Mouse (Mus musculus): ENCODE data around the gene Tmem176a. TPM values are rescaled to one million over a fixed set of nuclear protein-coding genes. Genes with fewer than 3 reads are reported as not detected.

The Tmem176a gene
- polyA plus RNA-seq, 1 experiment = 11.0 TPM

DNA sequence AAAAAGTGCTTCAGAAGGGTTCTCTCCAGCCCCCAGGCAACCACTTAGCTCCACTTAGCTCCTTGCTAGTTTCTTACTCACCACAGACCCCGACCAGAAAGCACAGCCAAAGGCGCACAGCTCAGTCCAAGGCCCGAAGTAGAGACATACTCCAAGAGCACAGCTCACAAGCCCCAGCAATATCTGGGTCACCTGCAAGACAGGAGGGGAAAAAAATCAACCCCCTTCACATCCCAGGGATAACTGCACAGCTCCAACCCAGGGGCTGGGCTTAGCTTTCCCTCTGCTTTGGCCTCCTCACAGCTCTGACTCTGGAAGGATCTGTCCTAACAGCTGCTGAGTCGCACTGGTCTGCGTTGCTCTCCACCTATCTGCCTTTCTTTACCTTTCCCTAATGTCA lies 4.6 kb upstream of the Tmem176a start:
- DNase-seq = no peak
- H3K4me3 ChIP-seq (replicated peaks; ENCODE audit: insufficient read depth, low read depth, low read length) = no peak overlapping the region
- no peaks in the 10 kb centered on the region for H3K27me3 ChIP-seq (ENCODE audit: control insufficient read depth, insufficient read depth, low read length)
- WGBS = 89% methylated on average over 5 of the region's 5 CpGs
- TF ChIP-seq POLR2A (IDR thresholded peaks at IDR 0.05; ENCODE audit: borderline replicate concordance, insufficient read depth, low read length) (no peak), CTCF (IDR thresholded peaks at IDR 0.05; ENCODE audit: borderline replicate concordance, insufficient read depth, low read depth, low read length) (no peak)
- no peak overlapping the region for H3K27ac ChIP-seq (ENCODE audit: insufficient read depth, low read length)
- no peaks in the 10 kb centered on the region for H3K4me1 ChIP-seq (ENCODE audit: control insufficient read depth, insufficient read depth, low read length)

DNA sequence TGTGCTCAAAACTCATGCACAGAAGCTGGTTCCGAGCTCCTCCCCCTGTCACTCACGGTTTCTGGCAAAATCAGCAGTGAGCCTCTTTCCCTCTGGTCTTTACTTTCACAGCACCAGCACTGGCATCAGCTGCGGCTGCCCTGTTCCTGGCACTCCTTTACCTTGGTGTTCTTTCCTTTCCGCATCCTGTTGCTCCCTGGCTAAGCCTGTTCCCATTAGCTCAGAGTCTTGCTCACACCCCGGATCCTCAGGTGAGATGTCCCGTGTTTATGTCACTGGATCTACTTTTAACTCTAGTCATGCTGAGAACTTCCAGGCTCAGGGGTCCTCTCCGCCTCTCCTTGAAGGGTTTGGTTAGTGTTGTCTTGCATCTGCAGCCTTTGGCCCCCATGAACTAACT lies 3.2 kb upstream of the Tmem176a start:
- peaks cover 4% of the 10 kb centered on the region for H3K4me1 ChIP-seq (ENCODE audit: control insufficient read depth, insufficient read depth, low read length)
- 72% methylated on average over 7 of the region's 7 CpGs for WGBS
- H3K27me3 ChIP-seq (ENCODE audit: control insufficient read depth, insufficient read depth, low read length) = no peaks in the 10 kb centered on the region
- H3K27ac ChIP-seq (ENCODE audit: insufficient read depth, low read length) = no peak overlapping the region
- DNase-seq = no peak
- H3K4me3 ChIP-seq (replicated peaks; ENCODE audit: insufficient read depth, low read depth, low read length) = no peak overlapping the region
- TF ChIP-seq POLR2A (IDR thresholded peaks at IDR 0.05; ENCODE audit: borderline replicate concordance, insufficient read depth, low read length) (no peak), CTCF (IDR thresholded peaks at IDR 0.05; ENCODE audit: borderline replicate concordance, insufficient read depth, low read depth, low read length) (no peak)

DNA sequence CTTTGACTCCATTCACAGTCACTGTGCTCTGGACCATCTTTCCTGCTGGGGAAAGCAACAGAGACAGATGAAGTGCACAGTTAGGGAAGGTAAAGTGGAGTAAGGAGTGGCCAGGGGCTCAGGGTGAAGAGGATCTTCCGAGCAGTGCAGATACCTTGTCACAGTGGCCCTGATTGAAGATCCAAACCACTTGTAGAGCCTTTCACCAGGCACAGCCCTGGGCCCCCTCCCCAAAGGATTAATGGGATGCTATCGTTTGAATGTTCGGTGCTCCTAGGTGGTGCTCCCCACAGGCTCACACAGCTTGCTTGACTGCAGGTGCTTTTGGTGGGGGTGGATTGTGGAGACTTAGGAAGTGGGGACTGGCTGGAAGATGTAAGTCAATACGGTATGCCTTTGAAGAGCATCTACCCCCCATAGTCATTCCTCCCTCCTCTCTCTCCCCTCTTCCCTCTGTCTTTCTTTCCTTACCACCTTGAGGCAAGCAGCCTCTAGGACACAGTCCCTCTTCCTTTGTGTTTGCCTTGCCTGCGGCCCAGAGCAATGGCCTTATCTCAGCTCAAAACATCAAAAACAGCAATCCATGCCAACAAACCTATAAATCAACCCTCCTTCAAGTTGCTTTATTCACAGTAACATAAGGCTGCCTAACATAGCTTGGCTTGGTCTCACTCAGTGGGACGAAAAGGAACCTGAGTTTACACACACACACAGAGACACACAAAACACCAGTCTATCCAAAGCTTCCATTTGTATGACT lies 2.2 kb upstream of the Tmem176a start:
- Histone ChIP-seq H3K27ac (ENCODE audit: insufficient read depth, low read length) (no peak overlapping the region), H3K4me3 (replicated peaks; ENCODE audit: insufficient read depth, low read depth, low read length) (no peak overlapping the region), H3K27me3 (ENCODE audit: control insufficient read depth, insufficient read depth, low read length) (no peaks in the 10 kb centered on the region), H3K4me1 (ENCODE audit: control insufficient read depth, insufficient read depth, low read length) (peaks cover 4% of the 10 kb centered on the region)
- no peak for DNase-seq
- 73% methylated on average over 6 of the region's 6 CpGs for WGBS
- TF ChIP-seq POLR2A (IDR thresholded peaks at IDR 0.05; ENCODE audit: borderline replicate concordance, insufficient read depth, low read length) (no peak), CTCF (IDR thresholded peaks at IDR 0.05; ENCODE audit: borderline replicate concordance, insufficient read depth, low read depth, low read length) (no peak)

DNA sequence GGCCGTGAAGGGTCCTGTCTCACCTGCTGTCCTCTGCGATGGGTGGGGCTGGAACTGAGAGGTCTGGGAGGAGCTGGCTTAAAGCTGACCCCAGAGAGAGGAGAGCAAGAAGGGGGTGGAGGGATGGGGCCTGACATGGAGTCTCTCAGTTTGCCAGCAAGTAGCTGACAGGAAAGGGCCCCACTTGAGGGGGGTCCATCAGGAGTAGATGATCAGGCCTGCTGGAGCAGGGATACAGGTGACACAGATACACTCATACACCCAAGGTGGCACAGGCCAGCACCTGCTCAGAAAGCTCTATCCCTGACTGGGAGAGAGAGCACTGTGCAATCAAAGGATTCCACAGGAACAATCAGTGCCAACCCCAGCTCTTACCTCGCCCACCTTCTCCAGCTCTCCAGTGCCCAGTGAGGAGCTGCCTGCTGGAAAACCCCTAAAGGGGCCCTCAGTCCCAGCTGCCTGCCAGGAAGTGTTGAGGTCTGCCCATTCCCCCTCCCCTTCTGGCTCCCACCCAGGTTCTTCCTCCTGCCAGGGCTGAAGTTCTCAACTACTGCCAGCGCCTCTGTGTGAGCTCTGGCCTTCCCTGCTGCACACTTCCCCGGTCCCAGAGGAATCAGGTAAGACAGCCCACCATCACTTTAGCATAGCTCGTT lies 380 bp downstream of the Tmem176a start, which contains the start of gene Tmem176b:
Gene Tmem176b (minus strand): TSS at position 524 of the 653 bp plus-strand sequence.
- no peaks in the 10 kb centered on the region for H3K27me3 ChIP-seq (ENCODE audit: control insufficient read depth, insufficient read depth, low read length)
- H3K4me1 ChIP-seq (ENCODE audit: control insufficient read depth, insufficient read depth, low read length) = peaks cover 4% of the 10 kb centered on the region
- peak within 1 kb of the TSS; percentile 2 for H3K4me3 ChIP-seq (replicated peaks; ENCODE audit: insufficient read depth, low read depth, low read length)
- DNase-seq = peak; percentile 41 to 57
- TF ChIP-seq POLR2A (IDR thresholded peaks at IDR 0.05; ENCODE audit: borderline replicate concordance, insufficient read depth, low read length) = no peak
- H3K27ac ChIP-seq (ENCODE audit: insufficient read depth, low read length) = no peak within 1 kb of the TSS
- WGBS = 26% methylated on average over 6 of the region's 6 CpGs

DNA sequence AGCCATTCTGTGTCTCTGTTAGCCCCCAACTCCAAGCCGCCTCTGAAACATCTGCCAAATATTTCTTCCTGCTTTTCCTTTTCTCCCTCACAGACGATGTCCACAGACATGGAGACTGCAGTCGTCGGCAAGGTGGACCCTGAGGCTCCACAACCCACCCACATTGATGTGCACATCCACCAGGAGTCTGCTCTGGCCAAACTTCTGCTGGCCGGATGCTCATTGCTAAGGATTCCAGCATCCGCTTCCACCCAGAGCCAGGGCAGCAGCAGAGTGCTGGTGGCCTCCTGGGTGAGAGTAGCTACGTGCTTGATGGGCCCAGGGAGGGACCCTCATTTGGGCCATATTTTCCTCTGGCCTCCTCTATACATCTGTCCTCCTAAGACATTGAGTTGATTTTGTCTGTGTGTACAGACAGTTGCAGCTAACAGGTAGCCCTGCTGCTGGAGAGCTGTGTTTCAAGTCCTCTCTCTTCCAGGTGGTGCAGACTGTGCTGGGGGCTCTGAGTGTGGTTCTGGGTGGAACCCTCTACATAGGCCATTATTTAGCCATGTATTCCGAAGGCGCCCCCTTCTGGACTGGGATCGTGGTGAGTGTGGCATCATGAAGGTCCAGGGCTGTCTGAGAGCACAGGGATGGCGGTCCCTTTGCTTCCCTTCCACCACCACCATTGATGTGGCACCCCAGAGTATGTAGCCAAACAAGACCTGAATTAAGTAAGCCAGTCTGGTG lies 1.6 kb downstream of the Tmem176a start:
- Histone ChIP-seq H3K4me3 (replicated peaks; ENCODE audit: insufficient read depth, low read depth, low read length) (no peak overlapping the region), H3K27me3 (ENCODE audit: control insufficient read depth, insufficient read depth, low read length) (no peaks in the 10 kb centered on the region), H3K27ac (ENCODE audit: insufficient read depth, low read length) (no peak overlapping the region), H3K4me1 (ENCODE audit: control insufficient read depth, insufficient read depth, low read length) (peaks cover 4% of the 10 kb centered on the region)
- 64% methylated on average over 11 of the region's 11 CpGs for WGBS
- DNase-seq = no peak
- TF ChIP-seq POLR2A (IDR thresholded peaks at IDR 0.05; ENCODE audit: borderline replicate concordance, insufficient read depth, low read length) (no peak), CTCF (IDR thresholded peaks at IDR 0.05; ENCODE audit: borderline replicate concordance, insufficient read depth, low read depth, low read length) (no peak)

DNA sequence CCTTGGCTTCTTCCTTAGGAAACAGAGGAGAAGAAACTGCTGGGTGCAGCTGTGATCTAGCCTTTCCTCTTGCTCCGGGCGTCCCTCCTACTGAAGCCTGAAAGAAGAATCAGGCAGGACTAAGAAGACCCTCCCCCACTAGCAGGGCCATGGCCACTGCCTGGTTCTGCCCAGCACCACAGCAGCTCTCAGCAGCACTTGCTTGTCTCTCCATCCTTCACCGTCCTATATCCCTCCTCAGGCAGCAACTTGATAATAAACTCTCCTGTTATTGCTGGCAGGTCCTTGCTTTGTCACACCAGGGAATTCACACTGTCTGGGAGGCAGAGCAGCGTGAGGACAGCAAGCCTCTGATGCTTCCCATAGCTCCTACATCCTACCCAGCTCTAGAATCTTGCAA lies 4.4 kb downstream of the Tmem176a start:
- no peak for TF ChIP-seq POLR2A (IDR thresholded peaks at IDR 0.05; ENCODE audit: borderline replicate concordance, insufficient read depth, low read length)
- no peak for TF ChIP-seq CTCF (IDR thresholded peaks at IDR 0.05; ENCODE audit: borderline replicate concordance, insufficient read depth, low read depth, low read length)
- DNase-seq = no peak
- Histone ChIP-seq H3K27me3 (ENCODE audit: control insufficient read depth, insufficient read depth, low read length) (no peaks in the 10 kb centered on the region), H3K27ac (ENCODE audit: insufficient read depth, low read length) (no peak overlapping the region), H3K4me3 (replicated peaks; ENCODE audit: insufficient read depth, low read depth, low read length) (no peak overlapping the region), H3K4me1 (ENCODE audit: control insufficient read depth, insufficient read depth, low read length) (peaks cover 4% of the 10 kb centered on the region)
- WGBS = 54% methylated on average over 4 of the region's 4 CpGs

DNA sequence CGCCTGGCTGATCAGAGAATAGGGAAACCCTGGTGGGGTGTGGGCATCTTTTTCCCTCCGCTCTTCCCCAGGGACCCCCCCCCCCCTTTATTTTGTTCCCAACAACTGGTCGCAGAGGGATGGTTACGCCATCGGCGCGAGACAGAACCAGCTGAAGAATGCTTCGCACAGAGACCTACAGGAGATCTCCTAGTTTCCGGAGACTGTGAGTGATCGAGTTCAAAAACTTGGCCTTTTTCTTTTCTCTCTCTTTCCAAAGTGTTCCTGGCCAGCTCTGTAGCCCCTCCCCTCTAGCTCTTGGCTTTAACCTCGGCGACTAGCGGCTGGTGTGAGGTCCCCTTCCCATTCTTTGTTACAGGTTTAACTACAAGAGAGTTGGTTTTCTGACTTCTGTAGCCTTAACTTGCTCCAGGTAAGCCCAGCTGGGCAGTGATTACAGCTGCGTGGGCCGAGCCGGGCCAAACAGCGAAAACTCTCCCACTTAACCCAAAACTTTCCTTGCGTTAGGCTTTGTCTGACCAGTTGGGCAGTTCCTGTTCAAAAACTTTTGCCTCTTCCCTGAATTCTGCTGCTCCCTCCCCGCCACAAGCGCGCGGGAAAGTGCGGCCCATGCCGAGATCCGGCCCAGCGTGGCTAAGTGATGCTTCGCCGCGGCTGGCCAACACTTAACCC lies 11.2 kb downstream of the Tmem176a start:
- WGBS = 3% methylated on average over 29 of the region's 29 CpGs
- no peak for DNase-seq
- no peaks in the 10 kb centered on the region; the same call in 1 of the 2 replicates for H3K27me3 ChIP-seq (ENCODE audit: control insufficient read depth, insufficient read depth, low read length)
- TF ChIP-seq CTCF (IDR thresholded peaks at IDR 0.05; ENCODE audit: borderline replicate concordance, insufficient read depth, low read depth, low read length) (no peak), POLR2A (IDR thresholded peaks at IDR 0.05; ENCODE audit: borderline replicate concordance, insufficient read depth, low read length) (no peak)
- no peak overlapping the region for H3K27ac ChIP-seq (ENCODE audit: insufficient read depth, low read length)
- no peaks in the 10 kb centered on the region for H3K4me1 ChIP-seq (ENCODE audit: control insufficient read depth, insufficient read depth, low read length)
- H3K4me3 ChIP-seq (replicated peaks; ENCODE audit: insufficient read depth, low read depth, low read length) = no peak overlapping the region

Data from cerebellum, adult 2 months (tissue).